14 mouse cellular contexts compared by ENCODE assay signal in the genomic region with DNA sequence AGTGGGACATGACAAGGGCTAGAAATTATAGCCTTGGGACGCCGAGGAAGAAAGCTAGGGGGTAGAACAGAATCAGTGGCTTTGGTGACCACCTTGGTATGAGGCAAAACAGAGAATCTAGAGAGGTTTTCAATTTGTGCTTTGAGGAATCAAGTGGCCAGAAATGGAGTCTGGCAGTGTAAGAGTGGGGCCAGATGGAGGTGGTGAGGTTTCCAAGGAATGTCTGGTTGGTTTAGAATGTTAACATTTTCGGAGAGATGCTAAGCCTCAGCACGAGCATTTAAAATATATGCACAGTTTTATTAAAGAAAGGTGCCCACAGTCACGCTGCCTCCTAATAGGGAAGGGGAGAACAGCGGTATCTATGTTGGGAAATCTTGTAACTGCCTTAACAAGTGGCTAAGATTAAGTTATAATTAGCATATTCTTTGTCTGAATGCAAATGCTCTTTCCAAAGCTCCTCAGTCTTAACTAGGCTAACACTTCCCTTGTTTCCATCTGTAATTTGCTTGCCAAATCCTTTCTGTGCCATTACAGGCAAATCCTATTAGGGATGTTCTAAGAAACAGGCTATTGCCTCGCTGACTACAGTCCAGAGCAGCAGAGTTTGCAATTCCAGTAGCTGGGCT.
DNase-seq lines count a peak whose midpoint lies in the region; ATAC-seq lines count a peak whose summit lies in the region.
"Had no signal": no experiment of that assay in that cellular context is flagged by ENCODE, and none has a peak within 500 bp of the region (broad histone marks: within the 10 kb centered on the region; RNA-seq: fewer than 3 reads in every experiment).

No protein-coding gene starts in this region.

- peak; percentile 5 to 10 for DNase-seq in layer of hippocampus, adult 8-10 months (ENCODE audit: low spot score in 2 of 2)
- DNase-seq in layer of hippocampus, postnatal 10 days (ENCODE audit: low spot score in 2 of 2) = no peak
- DNase-seq in left cerebral cortex, postnatal 14 days (ENCODE audit: low spot score in 2 of 2) = peak; percentile 17 to 47
- DNase-seq in right cerebral cortex, postnatal 25 days = peak; percentile 15
- DNase-seq in thymus, postnatal 25 days = no peak
- no peak for DNase-seq in adrenal gland, adult 18-20 months (ENCODE audit: low spot score in 2 of 2)
- DNase-seq: heart, adult 18-20 months; kidney, postnatal 10 days; lung, postnatal 4 days had no signal

- H3K9ac ChIP-seq in forebrain, embryonic 13.5 days = no peak overlapping the region
- H3K9ac ChIP-seq: limb, embryonic 15.5 days; neural tube, embryonic 12.5 days had no signal

- H3K27ac ChIP-seq in forebrain, embryonic 13.5 days = peak overlapping the region; percentile 83
- H3K27ac ChIP-seq: limb, embryonic 15.5 days; neural tube, embryonic 12.5 days had no signal

- H3K4me1 ChIP-seq in forebrain, embryonic 13.5 days = peaks cover 33% of the 10 kb centered on the region
- H3K4me1 ChIP-seq: limb, embryonic 15.5 days; neural tube, embryonic 12.5 days had no signal

- no peaks in the 10 kb centered on the region for H3K36me3 ChIP-seq in forebrain, embryonic 13.5 days (ENCODE audit: poor library complexity, severe bottlenecking)
- H3K36me3 ChIP-seq: limb, embryonic 15.5 days; neural tube, embryonic 12.5 days had no signal

- no peaks in the 10 kb centered on the region for H3K27me3 ChIP-seq in forebrain, embryonic 13.5 days
- H3K27me3 ChIP-seq: limb, embryonic 15.5 days; neural tube, embryonic 12.5 days; Patski had no signal

- H3K4me2 ChIP-seq in forebrain, embryonic 13.5 days = peak overlapping the region; percentile 29
- H3K4me2 ChIP-seq: limb, embryonic 15.5 days; neural tube, embryonic 12.5 days had no signal

- no peaks in the 10 kb centered on the region for H3K9me3 ChIP-seq in forebrain, embryonic 13.5 days (replicated peaks)
- H3K9me3 ChIP-seq: limb, embryonic 15.5 days; neural tube, embryonic 12.5 days had no signal

- peak; percentile 93 for ATAC-seq in forebrain, embryonic 13.5 days
- ATAC-seq: CD4-positive, CD25-positive, alpha-beta regulatory T cell, adult 4 months; Patski had no signal

- WGBS in forebrain, embryonic 13.5 days = 10% methylated on average over 7 of the region's 7 CpGs

- no peak overlapping the region for H3K4me3 ChIP-seq in forebrain, embryonic 13.5 days
- H3K4me3 ChIP-seq: limb, embryonic 15.5 days; neural tube, embryonic 12.5 days had no signal

- intact Hi-C loops in left cerebral cortex, postnatal 14 days (cut with DNase I) = no loop called here

Comparison
In these comparisons a context has a peak if more than half of its experiments do, and no peak if none do; other contexts are left out.
1. DNase-seq: peak in layer of hippocampus, adult 8-10 months (2 of 2), left cerebral cortex, postnatal 14 days (2 of 2) and right cerebral cortex, postnatal 25 days (single experiment); none in layer of hippocampus, postnatal 10 days (0 of 2), thymus, postnatal 25 days (single experiment) and adrenal gland, adult 18-20 months (0 of 2).